Mouse (Mus musculus): ENCODE measurements at regions not wholly inside any gene's neighbourhood (a gene's known extent, or its start where the extent isn't known, plus 50 kb on each side); places are given as distances from the start of the nearest gene placed in this dataset.
"Not testable (repeated sequence)": the region's sequence is repeated elsewhere in the genome, so short reads cannot be mapped to it uniquely, and the experiment has no call there.

DNA sequence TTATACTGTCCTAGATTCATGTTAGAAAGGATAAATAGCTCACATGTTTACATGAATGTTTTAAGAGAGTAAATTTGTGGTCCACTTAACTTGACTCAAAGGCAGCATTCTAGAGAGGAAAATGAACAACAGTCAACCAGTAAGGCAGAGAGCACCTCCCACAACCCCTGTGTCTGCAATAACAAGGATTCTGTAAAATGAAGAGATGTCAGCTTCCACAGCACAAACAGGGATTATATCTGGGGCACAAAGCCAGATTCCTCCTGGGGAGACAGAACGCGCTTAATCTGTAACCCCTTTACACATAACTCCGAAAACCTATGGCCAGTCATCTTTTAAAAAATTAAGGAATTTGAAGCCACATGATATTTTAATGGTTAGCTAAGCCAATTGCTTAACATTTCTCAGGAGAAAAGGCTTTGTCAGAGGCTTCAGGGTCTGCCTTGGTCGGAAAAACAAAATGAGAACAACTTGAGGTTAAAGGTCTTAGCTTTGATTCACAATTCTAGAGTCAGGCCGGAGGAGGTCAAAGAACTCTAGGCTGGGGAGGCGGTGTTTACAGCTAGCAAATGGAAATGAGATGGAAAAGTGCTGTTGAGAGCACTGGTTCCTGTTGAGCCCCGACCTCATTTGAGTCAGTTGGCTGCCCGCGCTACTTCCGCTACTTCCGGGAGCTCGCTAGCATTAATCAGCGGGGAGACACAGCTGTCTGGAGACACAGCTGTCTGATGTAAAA is 167.0 kb downstream of the Iqub start:
- no peak overlapping the region for H3K4me3 ChIP-seq (ENCODE audit: low read depth, low read length)
- H3K36me3 ChIP-seq (ENCODE audit: control insufficient read depth, insufficient read depth, low read length): no peaks in the 10 kb centered on the region
- TF ChIP-seq POLR2A (IDR thresholded peaks at IDR 0.05; ENCODE audit: low read depth, low read length) (no peak), CTCF (IDR thresholded peaks at IDR 0.05; ENCODE audit: extremely low read depth, insufficient read length, insufficient replicate concordance, low read depth, low read length) (no peak)
- H3K4me1 ChIP-seq (ENCODE audit: control insufficient read depth, insufficient read depth, insufficient read length, low read length): peaks cover 5% of the 10 kb centered on the region; the same call in 1 of the 2 replicates
- no peaks in the 10 kb centered on the region for H3K27me3 ChIP-seq (ENCODE audit: control insufficient read depth, insufficient read depth, low read length)
- 68% methylated on average over 13 of the region's 13 CpGs for WGBS
- H3K27ac ChIP-seq (ENCODE audit: insufficient read depth, low read depth, low read length): 0 out of 2 replicates have a peak overlapping the region, but pooled peaks have one; percentile 18

GRCm38 (mm10) chr6:24342471-24342870 is 172.4 kb downstream of the Iqub start:
- Histone ChIP-seq H3K27me3 (ENCODE audit: control insufficient read depth, insufficient read depth, low read length) (no peaks in the 10 kb centered on the region), H3K36me3 (ENCODE audit: control insufficient read depth, insufficient read depth, low read length) (no peaks in the 10 kb centered on the region), H3K27ac (ENCODE audit: insufficient read depth, low read depth, low read length) (no peak overlapping the region), H3K4me1 (ENCODE audit: control insufficient read depth, insufficient read depth, insufficient read length, low read length) (peaks cover 3% of the 10 kb centered on the region; the same call in 1 of the 2 replicates), H3K4me3 (ENCODE audit: low read depth, low read length) (no peak overlapping the region)
- no peak for TF ChIP-seq CTCF (IDR thresholded peaks at IDR 0.05; ENCODE audit: extremely low read depth, insufficient read length, insufficient replicate concordance, low read depth, low read length)
- TF ChIP-seq POLR2A (IDR thresholded peaks at IDR 0.05; ENCODE audit: low read depth, low read length): no peak

GRCm38 (mm10) chr6:24342056-24342455 is 172.8 kb downstream of the Iqub start:
- H3K27ac ChIP-seq (ENCODE audit: insufficient read depth, low read depth, low read length): no peak overlapping the region
- no peaks in the 10 kb centered on the region for H3K27me3 ChIP-seq (ENCODE audit: control insufficient read depth, insufficient read depth, low read length)
- H3K36me3 ChIP-seq (ENCODE audit: control insufficient read depth, insufficient read depth, low read length): no peaks in the 10 kb centered on the region
- peaks cover 3% of the 10 kb centered on the region; the same call in 1 of the 2 replicates for H3K4me1 ChIP-seq (ENCODE audit: control insufficient read depth, insufficient read depth, insufficient read length, low read length)
- no peak overlapping the region for H3K4me3 ChIP-seq (ENCODE audit: low read depth, low read length)
- TF ChIP-seq POLR2A (IDR thresholded peaks at IDR 0.05; ENCODE audit: low read depth, low read length) (no peak), CTCF (IDR thresholded peaks at IDR 0.05; ENCODE audit: extremely low read depth, insufficient read length, insufficient replicate concordance, low read depth, low read length) (no peak)
- 94% methylated on average over 2 of the region's 2 CpGs for WGBS

- peak overlapping the region; percentile 40; the same call in 1 of the 2 replicates for H3K27ac ChIP-seq (ENCODE audit: insufficient read depth, low read depth, low read length)
- H3K4me3 ChIP-seq (ENCODE audit: low read depth, low read length); H3K4me1 ChIP-seq (ENCODE audit: control insufficient read depth, insufficient read depth, insufficient read length, low read length); H3K27me3 ChIP-seq (ENCODE audit: control insufficient read depth, insufficient read depth, low read length); H3K36me3 ChIP-seq (ENCODE audit: control insufficient read depth, insufficient read depth, low read length): not testable (repeated sequence)
- WGBS: 41% methylated on average over 4 of the region's 4 CpGs
These were observed 172.2 kb upstream of the Slc13a1 start for GRCm38 (mm10) chr6:24340107-24340506.

DNA sequence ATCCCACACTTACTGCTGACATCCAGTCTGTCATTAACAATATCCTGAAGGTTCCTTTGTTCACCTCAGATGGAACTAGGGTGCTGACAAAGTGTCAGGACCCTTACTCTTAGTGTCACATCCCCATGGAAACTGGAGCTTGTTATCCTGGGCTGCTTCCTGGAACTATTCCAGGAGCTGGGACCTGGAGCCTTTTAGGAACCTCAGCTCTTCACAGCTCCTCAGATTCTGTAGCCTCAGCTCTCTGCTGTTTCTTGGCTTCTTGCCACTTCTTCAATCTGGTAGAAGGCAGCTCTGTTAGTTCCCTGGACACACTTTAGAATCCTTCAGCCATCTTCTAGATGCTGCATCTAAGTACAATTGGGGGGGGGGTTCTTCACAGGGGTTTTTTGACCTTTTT is 157.3 kb upstream of the Slc13a1 start:
- Histone ChIP-seq H3K4me3 (ENCODE audit: low read depth, low read length) (no peak overlapping the region), H3K4me1 (ENCODE audit: control insufficient read depth, insufficient read depth, insufficient read length, low read length) (peaks cover 14% of the 10 kb centered on the region; the same call in 1 of the 2 replicates), H3K36me3 (ENCODE audit: control insufficient read depth, insufficient read depth, low read length) (no peaks in the 10 kb centered on the region), H3K27ac (ENCODE audit: insufficient read depth, low read depth, low read length) (no peak overlapping the region), H3K27me3 (ENCODE audit: control insufficient read depth, insufficient read depth, low read length) (no peaks in the 10 kb centered on the region)
- TF ChIP-seq POLR2A (IDR thresholded peaks at IDR 0.05; ENCODE audit: low read depth, low read length): no peak
- TF ChIP-seq CTCF (IDR thresholded peaks at IDR 0.05; ENCODE audit: extremely low read depth, insufficient read length, insufficient replicate concordance, low read depth, low read length): no peak

DNA sequence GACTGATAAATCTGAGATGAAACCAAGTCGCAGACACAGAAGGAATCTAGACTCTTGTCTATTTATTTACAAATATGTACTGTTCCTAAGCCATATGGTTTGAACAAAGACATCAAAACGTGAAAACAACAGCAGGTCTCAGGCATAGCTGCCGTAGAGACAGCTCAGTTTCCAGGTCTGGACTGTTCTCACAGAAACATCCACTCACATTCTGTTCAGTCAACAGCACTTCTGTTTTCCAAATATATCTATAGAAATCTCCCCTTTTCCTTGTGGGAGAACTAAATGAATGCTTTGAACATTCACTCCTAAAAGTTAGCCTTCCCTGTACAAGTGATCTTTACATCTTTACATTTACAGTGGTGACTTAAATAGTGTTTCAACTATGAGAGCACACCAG is 156.8 kb upstream of the Slc13a1 start:
- Histone ChIP-seq H3K4me3 (ENCODE audit: low read depth, low read length) (no peak overlapping the region), H3K4me1 (ENCODE audit: control insufficient read depth, insufficient read depth, insufficient read length, low read length) (peaks cover 14% of the 10 kb centered on the region; the same call in 1 of the 2 replicates), H3K36me3 (ENCODE audit: control insufficient read depth, insufficient read depth, low read length) (no peaks in the 10 kb centered on the region), H3K27me3 (ENCODE audit: control insufficient read depth, insufficient read depth, low read length) (no peaks in the 10 kb centered on the region), H3K27ac (ENCODE audit: insufficient read depth, low read depth, low read length) (no peak overlapping the region)
- TF ChIP-seq POLR2A (IDR thresholded peaks at IDR 0.05; ENCODE audit: low read depth, low read length) (no peak), CTCF (IDR thresholded peaks at IDR 0.05; ENCODE audit: extremely low read depth, insufficient read length, insufficient replicate concordance, low read depth, low read length) (no peak)
- 80% methylated on average over 3 of the region's 3 CpGs for WGBS

- Histone ChIP-seq H3K27me3 (ENCODE audit: control insufficient read depth, insufficient read depth, low read length) (no peaks in the 10 kb centered on the region), H3K36me3 (ENCODE audit: control insufficient read depth, insufficient read depth, low read length) (no peaks in the 10 kb centered on the region), H3K4me1 (ENCODE audit: control insufficient read depth, insufficient read depth, insufficient read length, low read length) (peaks cover 16% of the 10 kb centered on the region; the same call in 1 of the 2 replicates), H3K4me3 (ENCODE audit: low read depth, low read length) (no peak overlapping the region), H3K27ac (ENCODE audit: insufficient read depth, low read depth, low read length) (peak overlapping the region; percentile 99)
- no peak for TF ChIP-seq CTCF (IDR thresholded peaks at IDR 0.05; ENCODE audit: extremely low read depth, insufficient read length, insufficient replicate concordance, low read depth, low read length)
- TF ChIP-seq POLR2A (IDR thresholded peaks at IDR 0.05; ENCODE audit: low read depth, low read length): no peak
- 29% methylated on average over 3 of the region's 3 CpGs for WGBS
These were observed 154.5 kb upstream of the Slc13a1 start for GRCm38 (mm10) chr6:24322371-24322770.

All from small intestine, adult 2 months (tissue).